Mouse (Mus musculus) brain, embryonic 18.5 days (tissue): ENCODE measurements around the gene Nhsl2.
A peak's percentile ranks its signal among the peaks of the same experiment; 100 is the strongest.

Experiments used
- DNase-seq: peaks from one replicate; pipeline ENCODE4 v3.0.0-alpha.2; 2012; ENCODE audit warnings: low read depth, low spot score

Nhsl2 gene

DNA sequence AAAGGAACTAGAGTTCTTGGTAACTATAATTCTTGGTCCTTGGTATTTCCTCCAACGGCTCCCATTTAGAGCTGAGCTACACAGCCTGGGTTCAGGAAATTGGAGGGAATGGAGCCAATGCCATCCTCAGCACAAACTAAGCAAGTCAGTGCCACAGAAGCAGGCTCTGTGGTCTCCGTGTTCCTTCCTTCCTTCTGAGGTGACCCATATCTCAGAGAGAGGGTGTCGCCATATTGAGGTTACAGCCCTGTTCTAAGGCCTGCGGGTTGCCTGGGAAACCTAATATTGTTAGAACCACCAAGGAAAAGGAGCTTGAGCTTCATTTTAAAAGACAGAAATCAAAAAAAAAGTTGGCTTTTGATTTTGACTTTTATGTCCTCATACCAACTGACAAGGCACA, 193.2 kb downstream of the Nhsl2 start:
- DNase-seq = no peak

DNA sequence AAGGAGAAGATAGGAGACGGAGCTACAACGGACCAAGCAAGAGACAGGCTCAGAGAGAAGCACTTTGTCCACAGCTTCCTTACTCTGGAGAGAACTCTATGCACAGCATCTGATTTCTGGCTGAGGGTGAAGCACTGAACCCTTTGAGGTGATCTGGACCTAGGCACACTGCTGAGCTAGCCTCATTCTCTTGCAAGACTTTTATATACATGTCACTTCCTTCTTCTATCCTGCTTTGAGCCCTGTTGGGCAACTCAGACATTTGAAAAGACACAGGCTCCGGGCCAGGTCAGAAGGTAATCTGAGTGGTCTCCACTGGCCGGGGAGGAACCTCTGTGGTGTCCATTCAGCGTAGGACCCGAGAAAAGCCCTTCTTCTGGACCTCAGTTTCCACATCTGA, 201.4 kb downstream of the Nhsl2 start:
- DNase-seq = no peak

DNA sequence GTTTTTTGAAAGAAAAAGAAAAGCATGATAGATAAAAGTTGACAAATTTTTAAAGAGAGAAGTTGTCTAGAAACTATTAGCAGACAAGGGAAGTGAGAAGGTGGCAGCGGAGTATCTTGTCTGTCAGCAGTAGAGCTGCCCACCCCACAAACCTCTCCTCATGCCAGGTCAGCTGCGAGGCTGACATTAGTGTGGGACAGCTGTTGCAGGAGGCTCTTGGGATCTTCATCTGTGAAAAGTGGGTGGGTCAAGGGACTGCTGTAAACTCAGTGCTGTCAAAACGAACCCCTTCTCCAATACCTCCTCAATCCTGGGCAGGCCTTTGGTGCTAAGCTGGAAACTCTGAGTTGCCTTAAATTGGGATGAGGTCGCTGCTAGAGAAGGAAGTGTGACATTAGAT, 202.0 kb downstream of the Nhsl2 start:
- DNase-seq = no peak

DNA sequence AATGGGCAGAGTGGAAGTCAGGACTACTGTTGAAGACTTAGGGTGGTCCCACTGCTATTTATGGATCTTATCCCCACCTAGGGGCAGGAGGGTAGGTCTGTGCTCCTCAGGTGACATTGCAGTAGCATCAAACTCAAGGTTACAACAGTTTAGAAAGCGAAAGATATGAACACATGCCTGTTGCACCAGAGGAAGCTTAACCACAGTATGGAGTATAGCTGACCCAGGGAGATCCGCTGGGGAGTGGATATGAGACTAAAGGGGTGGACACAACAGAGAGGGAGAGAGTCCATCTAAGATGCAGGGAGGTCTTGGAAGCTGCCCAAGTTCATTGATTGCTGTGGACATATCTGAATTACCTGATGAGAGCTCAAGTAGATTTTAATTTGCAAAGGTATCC, 204.2 kb downstream of the Nhsl2 start:
- DNase-seq = no peak

DNA sequence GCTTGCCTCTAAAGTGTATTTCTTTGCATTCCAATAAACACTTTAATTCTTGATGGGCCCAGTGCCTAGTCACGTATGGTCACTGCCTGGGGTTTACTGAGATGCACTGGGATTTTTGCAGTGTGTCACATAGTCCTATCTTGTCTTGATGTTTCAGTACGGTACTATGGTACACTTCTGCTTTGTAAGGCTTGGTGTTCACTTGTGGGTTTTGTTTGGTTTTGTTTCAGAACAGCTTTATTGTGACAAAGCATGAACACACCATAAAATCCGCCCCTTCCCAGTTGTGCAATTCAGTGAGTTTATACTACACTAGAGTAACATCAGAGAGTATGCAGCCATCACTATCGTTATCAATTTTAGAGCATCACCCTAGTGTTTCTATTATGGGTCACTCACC, 204.8 kb downstream of the Nhsl2 start:
- no peak for DNase-seq

DNA sequence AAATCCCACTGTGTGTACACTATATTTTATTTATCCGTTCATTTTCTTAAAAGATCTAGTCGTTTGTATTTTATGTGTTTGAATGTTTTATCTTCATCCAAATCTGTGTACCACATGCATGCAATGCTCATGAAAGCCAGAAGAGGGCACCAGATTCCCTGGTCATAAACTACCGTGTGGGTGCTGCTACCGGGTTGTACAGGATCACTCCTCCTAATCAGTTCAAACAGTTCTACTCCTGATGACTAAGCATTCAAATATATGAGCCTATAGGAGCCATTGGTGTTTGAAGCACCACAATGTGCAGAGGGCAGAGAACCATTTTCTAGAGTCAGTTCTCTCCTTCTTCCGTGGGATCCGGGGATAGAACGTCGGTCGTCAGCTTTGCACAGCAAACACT, 210.3 kb downstream of the Nhsl2 start:
- DNase-seq = no peak

DNA sequence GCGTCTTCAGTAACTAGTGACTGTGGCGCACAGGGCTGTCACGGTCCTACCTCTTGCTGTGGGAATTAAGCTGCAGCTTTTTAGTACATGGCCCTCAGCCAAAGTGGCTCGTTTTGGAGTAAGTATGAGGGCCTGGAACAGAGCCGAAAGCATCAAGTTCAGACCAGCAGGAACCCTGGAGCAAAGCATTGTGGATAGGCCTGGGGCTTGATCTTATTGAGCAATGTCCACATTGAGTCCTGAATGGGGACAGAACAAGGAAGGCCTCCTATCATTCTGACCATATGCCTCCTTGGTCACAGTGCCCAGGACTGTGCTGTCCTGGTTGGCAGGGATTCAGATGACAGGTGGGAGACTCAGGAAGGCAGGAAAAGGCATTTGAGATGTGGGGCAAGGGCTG, 211.1 kb downstream of the Nhsl2 start:
- no peak for DNase-seq

DNA sequence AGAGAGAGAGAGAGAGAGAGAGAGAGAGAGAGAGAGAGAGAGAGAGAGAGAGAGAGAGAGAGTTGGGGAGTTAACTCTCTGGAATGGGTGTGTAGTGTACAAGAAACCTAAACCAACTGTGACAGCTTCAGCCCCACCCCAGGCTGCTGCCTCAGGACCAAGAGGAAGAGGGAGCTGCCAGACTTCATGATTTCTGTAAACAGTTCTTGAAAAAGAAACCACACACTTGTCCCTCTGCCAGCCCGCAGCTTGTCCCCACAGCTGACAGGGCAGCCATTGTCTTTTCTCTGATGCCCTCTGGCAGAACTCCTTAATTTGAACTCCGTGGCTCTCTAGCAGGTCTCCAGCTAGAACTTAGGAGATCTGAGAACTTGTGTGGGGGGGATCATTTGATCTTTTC, 211.7 kb downstream of the Nhsl2 start:
- no peak for DNase-seq

DNA sequence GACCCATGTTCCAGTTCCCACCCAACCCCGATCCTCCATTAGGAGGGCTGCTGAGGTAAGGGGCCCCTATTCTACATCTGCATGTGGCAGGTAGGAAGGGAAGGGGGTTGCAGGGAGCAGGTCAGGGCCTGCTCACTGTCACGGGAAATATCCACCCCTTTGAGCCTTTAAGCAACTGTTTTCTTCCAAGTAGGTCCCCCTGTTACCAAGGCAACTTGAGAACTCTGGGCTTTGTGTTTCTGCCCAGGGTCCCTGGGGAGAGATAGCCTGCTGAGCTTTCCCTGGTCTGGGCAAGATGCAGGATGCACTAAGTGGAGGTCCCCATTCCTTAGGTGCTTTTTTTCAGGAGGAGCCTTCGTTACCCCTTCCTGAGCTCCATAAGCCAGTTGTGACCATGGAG, 214.9 kb downstream of the Nhsl2 start:
- DNase-seq = no peak

DNA sequence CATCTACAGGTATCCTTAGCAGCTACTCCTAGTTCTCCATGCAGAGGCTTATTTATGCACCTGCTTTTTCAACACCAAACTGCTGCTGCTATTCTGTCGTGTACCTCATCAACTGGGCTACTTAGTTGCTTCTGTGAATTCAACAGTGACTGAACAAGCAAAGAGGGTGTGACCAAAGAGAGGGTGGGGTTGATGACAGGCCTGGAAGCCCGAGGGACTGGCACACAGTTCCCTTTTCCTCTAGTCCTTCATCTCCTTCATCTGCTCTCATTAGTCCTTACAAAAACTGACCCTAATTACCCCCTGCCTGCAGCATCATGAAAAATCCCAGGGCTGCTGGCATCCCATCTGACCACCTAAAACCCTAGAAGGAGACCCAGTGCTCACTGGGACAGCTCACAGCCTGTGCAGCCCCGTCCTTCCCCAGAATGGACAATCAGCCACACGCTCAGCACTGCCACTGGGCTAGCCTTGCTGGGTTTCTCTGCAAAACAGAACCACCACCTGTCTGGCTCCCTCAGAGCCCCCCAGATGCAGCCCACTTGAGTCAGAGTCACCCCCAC, 216.1 kb downstream of the Nhsl2 start:
- DNase-seq = no peak

DNA sequence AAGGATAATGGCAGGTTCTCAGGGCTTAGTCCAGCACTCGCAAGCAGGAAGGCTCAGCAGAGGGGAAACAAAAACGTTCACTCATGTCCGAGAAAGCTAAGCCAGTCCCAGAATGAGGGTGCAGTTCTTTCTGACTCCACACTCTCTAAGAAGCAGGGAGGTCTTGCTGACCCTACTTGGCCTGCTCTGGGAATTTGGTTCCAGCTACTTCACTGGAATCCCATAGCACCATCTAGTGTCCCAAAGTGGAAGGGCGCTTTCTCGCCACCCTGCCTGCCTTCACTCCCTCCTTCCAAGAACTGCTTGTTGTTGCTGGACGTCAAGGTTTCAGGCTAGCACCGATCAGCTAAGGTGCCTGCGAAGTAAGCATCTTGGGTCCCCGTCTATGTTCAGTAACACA, 216.9 kb downstream of the Nhsl2 start:
- no peak for DNase-seq

DNA sequence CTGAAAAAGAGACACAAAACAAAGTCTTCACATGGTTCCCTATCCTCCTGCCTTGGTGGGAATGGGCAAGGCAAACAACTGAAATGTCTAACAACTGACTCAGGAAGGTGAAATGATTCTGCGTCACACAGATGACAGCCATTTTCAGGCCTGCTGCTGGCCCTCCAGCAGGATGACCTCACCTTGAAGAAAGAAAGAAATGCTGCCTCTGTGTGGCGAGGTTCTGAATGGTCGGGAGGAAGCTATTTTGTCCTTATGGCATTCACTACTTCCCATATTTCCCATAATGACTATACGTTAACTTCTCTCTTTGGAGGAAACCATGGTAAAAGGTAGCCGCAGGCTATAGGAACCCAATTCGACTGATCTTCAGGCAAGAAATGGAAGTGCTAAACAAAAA, 217.9 kb downstream of the Nhsl2 start:
- no peak for DNase-seq

DNA sequence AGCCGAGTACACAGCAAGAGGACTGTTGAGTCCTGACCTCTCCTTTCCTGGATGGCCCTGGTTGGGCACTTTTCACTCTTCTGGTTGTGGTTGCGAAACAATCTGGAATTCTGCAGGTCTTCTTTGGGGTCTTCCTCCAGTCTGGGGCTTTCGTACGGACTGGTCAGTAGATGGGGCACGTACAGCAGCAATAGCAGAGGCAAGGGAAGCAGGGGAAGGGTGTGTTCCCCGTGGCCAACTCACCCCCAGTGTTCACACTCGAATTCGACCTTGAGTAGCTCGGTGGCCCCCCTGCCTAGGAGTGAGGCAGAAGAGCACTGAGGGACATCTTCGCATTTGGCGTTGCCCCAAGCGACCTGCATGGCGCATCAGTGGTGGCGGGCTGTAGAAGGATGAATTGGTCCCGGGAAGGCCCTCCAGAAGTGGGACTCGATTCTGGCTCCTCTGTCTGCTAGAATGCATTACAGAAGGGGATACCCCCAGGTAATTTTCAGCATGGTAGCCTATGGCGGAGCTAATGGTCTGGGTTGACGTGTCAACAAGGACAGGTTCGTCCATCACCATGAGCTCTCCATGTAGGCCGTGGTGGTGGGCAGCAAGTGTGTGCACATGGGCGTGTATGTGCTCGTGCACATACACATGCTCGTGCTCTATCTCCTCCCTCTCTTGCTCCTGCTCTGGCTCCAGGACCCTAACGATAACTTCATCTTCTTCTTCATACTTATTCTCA, 219.8 kb downstream of the Nhsl2 start:
- DNase-seq = no peak

DNA sequence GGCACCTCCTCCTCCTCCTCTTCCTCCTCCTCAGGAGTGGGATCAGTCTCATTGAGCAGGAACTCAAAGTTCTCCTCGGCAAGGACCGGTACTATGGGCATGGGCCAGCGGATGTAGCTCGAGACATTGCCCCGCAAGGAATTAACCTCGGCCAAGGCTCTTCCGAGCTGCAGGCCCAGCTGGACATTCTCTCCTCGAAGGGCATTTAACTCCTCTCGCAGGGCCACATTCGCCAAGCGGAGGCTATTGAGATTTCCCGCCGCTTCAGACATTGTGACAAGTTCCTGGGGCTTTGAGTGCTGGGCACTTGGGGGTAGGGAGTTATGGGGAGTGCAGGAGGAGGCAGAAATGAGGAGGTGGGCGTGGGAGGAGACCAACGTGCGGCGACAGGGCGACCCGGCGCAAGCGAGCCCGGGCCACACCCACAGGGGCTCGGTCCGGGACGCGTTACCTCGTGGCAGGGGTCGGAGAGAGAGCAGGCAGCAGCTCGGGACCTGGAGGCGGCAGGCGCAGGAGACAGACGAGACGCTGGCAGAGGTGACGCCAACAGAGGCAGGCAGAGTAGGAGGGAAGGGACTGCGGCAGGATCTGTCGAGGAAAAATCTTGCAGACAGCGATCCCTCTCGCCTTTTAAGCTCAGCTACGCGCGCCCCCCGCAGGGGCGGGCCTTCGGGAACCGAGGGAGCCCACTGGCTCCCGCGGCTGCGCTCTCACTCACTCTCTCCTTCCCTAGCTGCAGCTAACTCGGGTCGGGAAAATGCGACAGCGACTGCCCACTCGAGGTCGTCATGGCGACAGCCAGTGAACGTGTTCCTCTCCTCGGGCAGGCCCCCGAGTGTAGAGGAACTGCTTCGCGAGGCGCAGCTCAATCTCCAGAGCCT, 221.6 kb downstream of the Nhsl2 start, which contains the start of gene Rtl5:
Gene Rtl5 (minus strand): TSS at position 714 of the 881 bp plus-strand sequence.
- DNase-seq = peak; percentile 84

DNA sequence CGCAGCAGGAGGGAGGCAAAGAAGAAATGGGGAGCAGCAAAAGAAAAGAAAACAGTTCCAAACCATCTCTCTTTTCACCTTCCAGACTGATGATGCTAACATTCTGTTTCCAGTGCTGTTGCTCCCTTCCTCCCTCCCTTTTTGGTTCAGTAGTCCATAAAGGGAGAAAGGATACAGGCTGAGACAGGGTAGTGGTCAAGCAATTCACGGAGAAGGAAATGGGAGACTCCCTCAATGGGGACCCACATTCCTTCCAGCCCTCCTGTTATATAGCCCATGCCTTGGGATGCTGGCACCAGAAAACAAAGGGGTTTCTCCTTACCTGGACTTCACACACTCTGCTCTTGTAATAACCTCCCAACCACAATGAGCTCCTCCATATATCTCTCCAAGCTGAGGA, 222.3 kb downstream of the Nhsl2 start:
- DNase-seq = no peak

DNA sequence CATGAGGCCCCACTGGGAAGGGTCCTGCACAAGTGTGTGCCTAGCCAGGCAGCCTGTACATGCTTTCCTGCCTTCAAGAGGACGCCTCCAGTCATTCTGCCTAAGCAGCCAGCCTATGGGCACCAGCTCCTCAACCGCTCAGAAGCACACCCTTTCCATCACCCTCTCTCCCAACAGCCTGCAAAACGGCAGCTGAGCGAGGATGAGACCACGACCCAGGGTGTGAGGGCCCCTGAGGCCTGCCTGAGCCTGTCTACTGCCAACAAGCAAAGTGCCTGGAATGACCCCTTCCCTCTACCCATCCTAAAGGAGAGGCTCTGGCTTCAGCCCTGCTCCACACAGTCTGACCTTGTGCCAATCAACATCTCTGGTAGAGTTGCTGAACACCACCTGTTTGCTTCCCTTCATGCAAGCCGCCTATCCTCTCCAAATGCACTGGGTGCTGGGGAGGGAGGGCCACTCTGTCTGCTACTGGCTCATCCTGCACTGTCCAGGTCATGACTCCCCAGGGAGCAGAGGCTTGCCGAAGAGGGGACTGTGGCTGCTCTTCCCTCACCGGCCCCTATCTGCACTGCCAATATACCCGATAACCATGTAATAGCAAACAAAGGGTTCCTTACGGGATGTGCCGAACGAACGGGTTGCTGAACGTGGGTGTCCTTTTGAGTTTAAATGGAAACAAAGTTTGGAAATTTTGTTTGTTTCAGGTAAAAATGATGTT, 224.6 kb downstream of the Nhsl2 start:
- DNase-seq = no peak

DNA sequence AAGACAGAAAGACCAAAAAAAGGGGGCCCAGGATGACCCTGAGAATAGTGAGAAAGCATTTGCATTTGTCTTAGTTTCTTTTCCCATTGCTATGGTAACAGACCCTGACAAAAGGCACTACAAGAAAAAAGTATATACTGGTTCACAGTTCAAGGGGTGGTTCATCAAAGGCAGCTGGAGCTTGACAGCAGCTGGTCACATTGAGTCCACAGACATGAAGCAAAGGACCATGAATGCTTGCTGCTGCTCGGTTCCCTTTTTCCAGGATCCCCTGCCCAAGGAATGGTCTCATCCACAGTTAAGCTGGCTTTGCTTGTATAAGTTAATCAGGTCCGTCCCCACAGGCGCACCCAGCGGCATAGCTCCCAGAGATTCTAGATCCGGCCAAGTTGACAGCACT, 225.2 kb downstream of the Nhsl2 start:
- DNase-seq = no peak

DNA sequence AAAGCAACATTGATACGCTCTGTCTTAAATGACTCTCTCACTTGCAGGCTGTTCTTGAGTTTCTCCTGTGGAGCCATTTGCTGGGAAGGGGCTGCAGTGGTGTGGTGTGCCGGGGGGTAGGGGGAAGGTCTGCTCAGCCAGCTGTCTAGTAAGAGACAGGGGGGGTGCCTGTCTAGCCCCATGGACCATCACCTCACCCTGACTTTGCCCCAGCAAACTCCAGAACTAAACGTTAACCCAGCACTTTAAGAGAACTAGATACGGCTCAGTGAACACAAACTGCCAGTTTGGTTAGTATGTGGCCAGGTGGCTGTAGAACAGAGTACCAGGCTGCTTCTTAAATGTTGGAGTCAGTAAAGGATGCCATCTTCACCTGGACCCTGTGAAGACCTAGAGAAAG, 226.0 kb downstream of the Nhsl2 start:
- no peak for DNase-seq

DNA sequence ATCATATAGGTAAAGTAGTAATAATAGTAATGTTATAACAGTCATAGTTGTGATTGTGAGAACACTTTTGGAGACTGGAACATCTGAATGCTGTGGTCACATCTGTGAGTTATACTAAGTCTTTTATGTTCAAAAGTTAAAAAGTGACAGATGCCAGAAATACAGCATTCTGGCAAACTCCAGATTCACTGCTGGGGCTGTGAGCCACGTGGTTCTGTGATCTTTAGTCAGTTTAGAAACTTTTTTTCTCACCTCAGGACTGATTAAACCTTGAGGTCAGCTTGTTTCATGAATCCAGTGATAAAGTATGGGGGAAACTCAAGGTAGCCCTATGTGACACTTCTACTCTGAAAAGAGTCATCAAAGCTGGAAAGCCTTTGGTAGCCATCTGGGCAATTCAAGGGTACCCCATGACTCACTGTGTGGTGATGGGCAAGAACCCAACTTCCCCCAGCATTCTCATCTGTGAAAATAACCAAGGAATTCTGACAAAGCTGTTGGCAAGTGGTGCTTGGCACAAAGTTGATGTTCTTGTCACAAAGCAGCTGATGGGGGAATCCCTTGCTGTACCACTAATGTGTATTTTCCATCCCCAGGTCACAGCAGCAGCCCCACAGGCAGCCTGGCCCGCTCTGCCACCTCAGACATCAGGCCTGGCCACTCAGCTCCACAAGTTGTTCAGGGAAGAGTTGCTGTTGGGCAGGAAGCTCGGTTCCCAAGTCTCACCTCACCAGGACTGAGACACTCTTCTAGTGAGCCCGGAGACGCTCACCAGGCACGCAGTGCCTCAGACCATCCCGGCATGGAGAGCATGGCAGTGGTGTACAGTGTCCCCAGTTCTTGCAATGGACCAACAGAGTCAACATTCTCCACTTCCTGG, 227.9 kb downstream of the Nhsl2 start:
- DNase-seq = no peak

DNA sequence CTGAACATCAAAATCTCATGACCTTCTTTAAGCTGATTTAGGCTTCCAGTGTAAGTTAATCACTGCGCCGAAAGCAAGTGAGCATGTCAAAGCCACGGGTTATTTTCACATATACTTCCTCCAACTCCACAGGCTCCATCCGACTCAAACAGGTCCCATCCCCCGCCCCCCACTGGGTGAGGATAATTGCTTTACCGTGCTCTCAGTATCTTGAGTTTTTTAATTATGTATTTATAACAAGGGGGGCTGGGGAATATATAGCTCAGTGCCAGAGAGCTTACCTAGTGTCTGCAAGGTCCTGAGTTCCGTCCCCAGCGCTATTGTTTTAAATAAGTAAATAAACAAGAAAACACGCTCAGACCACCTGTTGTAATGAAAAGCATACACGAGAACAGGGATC, 231.9 kb downstream of the Nhsl2 start:
- DNase-seq = no peak
